Mouse (Mus musculus) cerebellum, postnatal 14 days (tissue): ENCODE results near the gene Olfr701.

ENCODE experiments used
- DNase-seq, 2 experiments: peaks; one replicate each; pipeline ENCODE4 v3.0.0; 2021; ENCODE audit warnings: mixed read lengths in 2 of 2

Olfr701 gene

GRCm38 (mm10) chr7:106813829-106814228 is at the start of gene Olfr701:
Gene Olfr701 (plus strand): TSS chr7:106814129.
- no peak for DNase-seq

GRCm38 (mm10) chr7:106788330-106788729 is 25.6 kb upstream of the Olfr701 start:
- DNase-seq, result no peak

GRCm38 (mm10) chr7:106793098-106793497 is 20.8 kb upstream of the Olfr701 start, which contains the start of gene Olfr699:
Gene Olfr699 (minus strand): TSS chr7:106793198.
- DNase-seq, result no peak

- DNase-seq, result no peak
Measured at GRCm38 (mm10) chr7:106808734-106809133, 5.2 kb upstream of the Olfr701 start, which contains the start of gene Olfr700. Gene Olfr700 (minus strand): TSS chr7:106808834.

GRCm38 (mm10) chr7:106815775-106816174 is 1.8 kb downstream of the Olfr701 start:
- DNase-seq, result no peak

GRCm38 (mm10) chr7:106818414-106818813 is 4.5 kb downstream of the Olfr701 start:
- DNase-seq, result no peak

GRCm38 (mm10) chr7:106833793-106834192 is 19.9 kb downstream of the Olfr701 start, which contains the start of gene Olfr702:
Gene Olfr702 (minus strand): TSS chr7:106833893.
- DNase-seq, result no peak

- no peak for DNase-seq
Measured at GRCm38 (mm10) chr7:106843060-106843459, 29.1 kb downstream of the Olfr701 start, which contains the start of gene Olfr703. Gene Olfr703 (plus strand): TSS chr7:106843360.

GRCm38 (mm10) chr7:106862885-106863284 is 49.0 kb downstream of the Olfr701 start, which contains the start of gene Olfr704:
Gene Olfr704 (plus strand): TSS chr7:106863185.
- no peak for DNase-seq
